Comparison of ENCODE assay signal across 15 mouse cellular contexts in genomic region chr11:51458649-51459048, GRCm38 (mm10).
DNase-seq lines count a peak whose midpoint lies in the region; ATAC-seq and TF ChIP-seq lines count a peak whose summit lies in the region.
"Had no signal": no experiment of that assay in that cellular context is flagged by ENCODE, and none has a peak within 500 bp of the region (broad histone marks: within the 10 kb centered on the region; RNA-seq: fewer than 3 reads in every experiment).

No protein-coding gene starts in this region.

- ATAC-seq in heart, embryonic 11.5 days (replicated peaks; ENCODE audit: insufficient number of reproducible peaks, low FRiP score, low TSS enrichment): peak; percentile 45; the same call in 1 of the 2 replicates
- ATAC-seq in lung, embryonic 14.5 days (ENCODE audit: insufficient read depth): no peak
- ATAC-seq in embryonic facial prominence, embryonic 15.5 days (ENCODE audit: insufficient number of reproducible peaks, low FRiP score, low TSS enrichment, low read depth): no peak
- ATAC-seq: intestine, embryonic 15.5 days; Patski had no signal

- H3K36me3 ChIP-seq in heart, embryonic 11.5 days (ENCODE audit: control insufficient read depth, insufficient read depth, low read length): no peaks in the 10 kb centered on the region
- no peaks in the 10 kb centered on the region for H3K36me3 ChIP-seq in lung, embryonic 14.5 days (ENCODE audit: insufficient read depth)
- H3K36me3 ChIP-seq in embryonic facial prominence, embryonic 15.5 days: no peaks in the 10 kb centered on the region
- H3K36me3 ChIP-seq: intestine, embryonic 15.5 days; neural tube, embryonic 13.5 days had no signal

- peaks cover 12% of the 10 kb centered on the region for H3K4me1 ChIP-seq in heart, embryonic 11.5 days (ENCODE audit: control insufficient read depth, insufficient read depth, low read length)
- H3K4me1 ChIP-seq in lung, embryonic 14.5 days (ENCODE audit: insufficient read depth): peaks cover 6% of the 10 kb centered on the region; the same call in 1 of the 2 replicates
- H3K4me1 ChIP-seq in embryonic facial prominence, embryonic 15.5 days: peaks cover 20% of the 10 kb centered on the region
- H3K4me1 ChIP-seq: intestine, embryonic 15.5 days had no signal

- no peak overlapping the region for H3K9ac ChIP-seq in heart, embryonic 11.5 days (ENCODE audit: low read depth, low read length)
- H3K9ac ChIP-seq in lung, embryonic 14.5 days: no peak overlapping the region
- H3K9ac ChIP-seq in embryonic facial prominence, embryonic 15.5 days: no peak overlapping the region
- H3K9ac ChIP-seq: intestine, embryonic 15.5 days; neural tube, embryonic 13.5 days had no signal

- no peak overlapping the region for H3K27ac ChIP-seq in heart, embryonic 11.5 days (ENCODE audit: low read depth, low read length)
- H3K27ac ChIP-seq in lung, embryonic 14.5 days (ENCODE audit: low read depth): 0 out of 2 replicates have a peak overlapping the region, but pooled peaks have one; percentile 18
- H3K27ac ChIP-seq in embryonic facial prominence, embryonic 15.5 days (replicated peaks): peak overlapping the region; percentile 48
- H3K27ac ChIP-seq: intestine, embryonic 15.5 days had no signal

- no peak for TF ChIP-seq CTCF in lung, embryonic 14.5 days (IDR thresholded peaks at IDR 0.05; ENCODE audit: low read depth)

- WGBS in heart, embryonic 11.5 days (ENCODE audit: insufficient replicate concordance): 10% methylated on average over 4 of the region's 4 CpGs
- 35% methylated on average over 4 of the region's 4 CpGs for WGBS in lung, embryonic 14.5 days
- WGBS in embryonic facial prominence, embryonic 15.5 days: 34% methylated on average over 4 of the region's 4 CpGs

- no peaks in the 10 kb centered on the region for H3K9me3 ChIP-seq in heart, embryonic 11.5 days (replicated peaks; ENCODE audit: control insufficient read depth, low read length)
- H3K9me3 ChIP-seq in lung, embryonic 14.5 days (ENCODE audit: low read depth, low read length): 0 out of 2 replicates have a peak, but pooled peaks cover 3% of the 10 kb centered on the region
- no peaks in the 10 kb centered on the region for H3K9me3 ChIP-seq in embryonic facial prominence, embryonic 15.5 days (replicated peaks)
- H3K9me3 ChIP-seq: intestine, embryonic 15.5 days; neural tube, embryonic 13.5 days had no signal

- H3K27me3 ChIP-seq in heart, embryonic 11.5 days (ENCODE audit: control insufficient read depth, insufficient read depth, low read length): peaks cover 53% of the 10 kb centered on the region
- no peaks in the 10 kb centered on the region for H3K27me3 ChIP-seq in lung, embryonic 14.5 days (ENCODE audit: insufficient read depth, low read length)
- no peaks in the 10 kb centered on the region for H3K27me3 ChIP-seq in embryonic facial prominence, embryonic 15.5 days
- H3K27me3 ChIP-seq: intestine, embryonic 15.5 days; neural tube, embryonic 13.5 days; Patski had no signal

- no peak overlapping the region for H3K4me2 ChIP-seq in heart, embryonic 11.5 days
- no peak overlapping the region for H3K4me2 ChIP-seq in lung, embryonic 14.5 days
- H3K4me2 ChIP-seq in embryonic facial prominence, embryonic 15.5 days (replicated peaks): no peak overlapping the region
- H3K4me2 ChIP-seq: intestine, embryonic 15.5 days; neural tube, embryonic 13.5 days had no signal

- DNase-seq in heart, adult 18-20 months: no peak
- DNase-seq in lung, embryonic 14.5 days: no peak
- no peak for DNase-seq in lung, adult 18-20 months
- peak; percentile 32 for DNase-seq in heart, postnatal 4 days
- DNase-seq in adrenal gland, postnatal 25 days: no peak
- DNase-seq in urinary bladder, postnatal 4 days (ENCODE audit: low spot score in 2 of 2): no peak
- DNase-seq: gastrocnemius, postnatal 10 days; kidney, postnatal 10 days; thymus, adult 2 months had no signal

- no peak overlapping the region for H3K4me3 ChIP-seq in heart, embryonic 11.5 days (ENCODE audit: low read depth, low read length)
- H3K4me3 ChIP-seq in lung, embryonic 14.5 days (ENCODE audit: low read depth, low read length): no peak overlapping the region
- H3K4me3 ChIP-seq in embryonic facial prominence, embryonic 15.5 days (replicated peaks): no peak overlapping the region
- H3K4me3 ChIP-seq: erythroblast, embryonic 14.5 days; intestine, embryonic 15.5 days; neural tube, embryonic 13.5 days had no signal
